Mouse (Mus musculus) neural tube, embryonic 13.5 days (tissue): ENCODE results near the gene Lipc. TPM values are rescaled to one million over a fixed set of nuclear protein-coding genes. Genes with fewer than 3 reads are reported as not detected.

Experiments used
- ATAC-seq: fragments of 200-750 bp; cut with Nextera tagmentation; 2 replicates; pipeline ENCODE4 v1.8.0; 2017; ENCODE audit warnings: low read depth, mild to moderate bottlenecking, moderate TSS enrichment, moderate library complexity
- H3K27ac ChIP-seq: fragments of 300-500 bp; sonication (generic); replicated peaks from 2 replicates; pipeline ENCODE4 v1.5.1; 2015; ENCODE audit warnings: moderate library complexity, mild to moderate bottlenecking, inconsistent platforms
- H3K27me3 ChIP-seq: fragments of 300-500 bp; sonication (generic); 2 replicates; pipeline ENCODE4 v1.6.1; 2015; ENCODE audit warnings: mild to moderate bottlenecking, inconsistent platforms
- H3K36me3 ChIP-seq: fragments of 300-500 bp; sonication (generic); 2 replicates; pipeline ENCODE4 v1.6.1; 2015; ENCODE audit warnings: mild to moderate bottlenecking, inconsistent platforms
- H3K4me1 ChIP-seq: fragments of 300-500 bp; sonication (generic); replicated peaks from 2 replicates; pipeline ENCODE4 v1.6.1; 2015; ENCODE audit warnings: inconsistent platforms
- H3K4me2 ChIP-seq: fragments of 300-500 bp; sonication (generic); 2 replicates; pipeline ENCODE4 v1.6.1; 2015; ENCODE audit warnings: inconsistent platforms, mild to moderate bottlenecking, moderate library complexity
- H3K4me3 ChIP-seq: fragments of 300-500 bp; sonication (generic); 2 replicates; pipeline ENCODE4 v1.5.1; 2015; ENCODE audit warnings: mild to moderate bottlenecking, inconsistent platforms
- H3K9ac ChIP-seq: fragments of 300-500 bp; sonication (generic); 2 replicates; pipeline ENCODE4 v1.6.1; 2015; ENCODE audit warnings: moderate library complexity, mild to moderate bottlenecking, inconsistent platforms
- H3K9me3 ChIP-seq: fragments of 300-500 bp; sonication (generic); 2 replicates; pipeline ENCODE4 v1.6.1; 2016; ENCODE audit warnings: inconsistent platforms
- whole genome bisulfite sequencing: fragments of 180-500 bp; shearing (Covaris S2); methylation state at CpG from one replicate; pipeline ENCODE4 v1.1.7; 2015; 5-methylcytosine and 5-hydroxymethylcytosine counted together
- polyA plus RNA-seq: library from polyadenylated mRNA; unstranded; fragments of >200 nt; fragmentation: Nextera tagmentation; extraction: Ambion mirVana; gene quantifications from 2 replicates; pipeline ENCODE4 v1.2.1, GENCODE M21; 2015

Gene Lipc
- polyA plus RNA-seq, result 0.36 TPM in 1 of 2 replicates, not detected in the other

DNA sequence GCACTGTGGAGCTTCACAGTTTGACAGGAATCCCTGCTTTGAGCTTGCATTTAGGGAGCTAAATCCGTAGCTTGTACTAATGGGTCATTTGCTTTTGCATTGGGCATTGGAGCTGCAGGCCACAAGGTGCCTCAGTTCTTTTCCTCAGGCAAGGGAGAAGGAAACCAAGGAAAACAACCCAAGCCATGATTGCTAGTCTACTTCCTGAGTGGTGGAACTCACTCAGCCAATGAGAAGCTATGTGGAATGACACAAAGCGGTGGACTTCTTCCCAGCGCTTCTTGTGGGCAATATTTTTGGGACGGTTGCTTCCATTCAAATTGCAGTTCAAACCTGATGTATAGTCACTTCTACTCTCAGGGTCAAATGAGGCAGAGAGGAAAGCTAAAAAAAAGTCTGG is at the start of gene Lipc:
Gene Lipc (minus strand): TSS at position 101 of the 400 bp plus-strand sequence.
- H3K4me3 ChIP-seq, result no peak within 1 kb of the TSS
- 90% methylated on average over 4 of the region's 4 CpGs for WGBS
- no peak for ATAC-seq

DNA sequence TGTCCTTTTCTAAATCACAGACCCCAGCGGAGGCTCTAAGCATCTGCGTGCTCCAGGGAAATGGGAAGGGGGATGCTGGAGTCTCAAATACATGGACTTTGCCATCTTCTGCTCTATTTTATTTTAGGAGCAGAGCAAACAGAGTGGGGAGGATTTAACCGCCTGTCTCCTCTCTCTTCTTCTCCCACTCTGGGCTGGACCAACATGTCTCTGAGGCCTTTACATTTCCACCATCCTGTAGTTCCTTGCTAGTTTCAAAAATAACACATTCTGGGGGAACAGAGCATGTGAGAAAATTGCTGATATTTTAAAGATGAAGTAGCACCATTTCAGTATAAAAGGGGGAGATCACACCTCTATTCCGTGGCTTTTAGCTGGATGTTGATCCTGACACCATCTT is 47.1 kb upstream of the Lipc start:
- Histone ChIP-seq H3K27me3 (no peaks in the 10 kb centered on the region), H3K27ac (no peak overlapping the region; the same call in 1 of the 2 replicates), H3K4me3 (no peak overlapping the region), H3K4me1 (no peaks in the 10 kb centered on the region; the same call in 1 of the 2 replicates), H3K36me3 (no peaks in the 10 kb centered on the region), H3K9ac (no peak overlapping the region), H3K9me3 (peaks cover 8% of the 10 kb centered on the region; the same call in 1 of the 2 replicates), H3K4me2 (no peak overlapping the region)
- 79% methylated on average over 4 of the region's 4 CpGs for WGBS
- no peak for ATAC-seq

More for the DNA sequence above, at the start of gene Lipc:
- H3K9ac ChIP-seq, result no peak within 1 kb of the TSS
- no peaks in the 10 kb centered on the region for H3K36me3 ChIP-seq
- H3K4me1 ChIP-seq, result peaks cover 13% of the 10 kb centered on the region; the same call in 1 of the 2 replicates
- H3K4me2 ChIP-seq, result no peak within 1 kb of the TSS
- no peak within 1 kb of the TSS for H3K27ac ChIP-seq
- no peaks in the 10 kb centered on the region for H3K27me3 ChIP-seq
- no peaks in the 10 kb centered on the region for H3K9me3 ChIP-seq

DNA sequence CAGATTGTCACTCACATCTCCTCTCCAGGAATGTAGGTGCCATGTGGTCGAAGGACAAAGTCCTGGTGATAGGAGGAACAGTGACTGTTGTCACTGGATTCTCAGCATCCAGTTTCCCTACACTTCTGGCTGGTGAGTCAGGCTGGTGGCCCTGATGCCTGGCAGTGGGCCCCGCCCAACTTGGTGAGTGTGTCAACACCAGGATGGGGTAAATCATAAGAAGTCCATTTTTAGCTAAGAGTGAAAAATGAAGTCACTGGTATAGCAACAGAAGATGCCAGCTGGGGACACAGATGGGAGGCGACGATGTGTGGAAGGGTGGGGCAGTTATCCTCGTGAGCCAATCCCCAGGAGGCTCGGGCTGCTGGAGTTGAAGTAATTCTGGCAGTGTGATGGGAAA is 46.7 kb upstream of the Lipc start:
- Histone ChIP-seq H3K4me3 (no peak overlapping the region), H3K9ac (no peak overlapping the region), H3K9me3 (peaks cover 8% of the 10 kb centered on the region; the same call in 1 of the 2 replicates), H3K27ac (0 out of 2 replicates have a peak overlapping the region, but pooled peaks have one; percentile 38), H3K36me3 (no peaks in the 10 kb centered on the region), H3K4me2 (no peak overlapping the region), H3K27me3 (no peaks in the 10 kb centered on the region), H3K4me1 (no peaks in the 10 kb centered on the region; the same call in 1 of the 2 replicates)
- WGBS, result 67% methylated on average over 6 of the region's 6 CpGs
- ATAC-seq, result no peak

DNA sequence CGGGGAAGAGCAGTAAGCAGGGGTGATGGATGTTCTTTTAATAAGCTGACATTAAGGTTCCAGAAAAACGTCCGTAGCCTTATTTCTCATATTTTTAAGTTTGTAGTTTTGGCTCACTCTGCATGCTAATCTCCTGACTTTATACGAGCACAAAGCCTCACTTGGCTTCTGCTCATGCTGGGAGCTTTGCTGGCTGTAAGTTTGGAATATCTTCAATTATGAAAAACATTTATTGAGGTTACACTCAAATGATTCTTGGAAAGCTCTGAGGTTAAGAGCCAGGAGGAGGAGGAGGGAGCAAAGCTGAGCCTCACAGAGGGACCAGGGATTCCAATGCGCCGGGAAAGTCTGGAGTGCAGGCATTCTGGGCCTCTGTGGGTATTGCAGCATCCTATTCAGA is 41.3 kb upstream of the Lipc start:
- Histone ChIP-seq H3K4me3 (no peak overlapping the region), H3K9me3 (peaks cover 8% of the 10 kb centered on the region; the same call in 1 of the 2 replicates), H3K9ac (no peak overlapping the region), H3K4me1 (no peaks in the 10 kb centered on the region), H3K27ac (no peak overlapping the region), H3K27me3 (no peaks in the 10 kb centered on the region), H3K36me3 (no peaks in the 10 kb centered on the region), H3K4me2 (no peak overlapping the region)
- ATAC-seq, result no peak
- 65% methylated on average over 6 of the region's 6 CpGs for WGBS

DNA sequence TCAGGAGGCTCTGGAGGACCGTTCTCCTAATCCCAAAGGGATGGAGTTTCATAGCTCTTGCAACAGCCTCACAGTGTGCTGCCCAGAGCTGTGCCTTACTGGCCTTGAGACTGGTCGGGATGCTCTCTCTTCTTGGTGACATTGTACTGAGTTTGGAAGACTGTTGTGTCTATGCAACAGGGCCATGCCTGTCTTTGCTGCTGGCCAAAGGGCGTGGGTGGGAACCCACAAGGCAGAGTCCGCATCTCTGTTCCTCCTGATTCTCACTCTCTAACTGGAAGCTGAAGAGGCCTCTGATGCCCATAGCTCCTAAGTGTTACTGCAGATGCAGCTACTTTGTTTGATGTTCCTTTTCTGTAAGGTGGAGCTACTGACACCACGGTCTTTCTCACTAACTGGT is 39.4 kb upstream of the Lipc start:
- WGBS, result 87% methylated on average over 5 of the region's 5 CpGs
- no peaks in the 10 kb centered on the region for H3K27me3 ChIP-seq
- no peak overlapping the region for H3K4me2 ChIP-seq
- 0 out of 2 replicates have a peak, but pooled peaks cover 4% of the 10 kb centered on the region for H3K9me3 ChIP-seq
- ATAC-seq, result no peak
- no peaks in the 10 kb centered on the region for H3K36me3 ChIP-seq
- no peak overlapping the region for H3K27ac ChIP-seq
- no peak overlapping the region for H3K9ac ChIP-seq
- H3K4me1 ChIP-seq, result no peaks in the 10 kb centered on the region
- no peak overlapping the region for H3K4me3 ChIP-seq

DNA sequence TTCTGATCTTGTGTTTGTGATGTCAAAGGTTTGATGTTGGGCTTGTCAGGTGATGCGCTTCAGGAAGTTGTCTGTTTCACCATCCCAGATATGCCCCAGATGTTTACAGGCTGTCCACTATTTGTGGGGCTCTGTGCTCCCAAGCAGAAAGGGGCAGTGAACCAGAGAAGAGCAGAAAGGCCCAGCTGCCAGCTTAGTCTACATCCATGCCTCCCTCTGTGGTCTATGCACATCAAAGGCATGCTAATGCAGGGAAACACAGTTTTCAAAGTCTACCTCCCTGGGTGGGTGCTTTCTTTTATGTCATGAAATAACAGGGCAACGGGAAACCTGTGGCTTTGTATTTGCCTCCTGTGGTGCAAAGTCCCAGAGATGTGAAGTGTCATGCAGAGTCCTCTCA is 35.2 kb upstream of the Lipc start:
- WGBS, result 32% methylated on average over 2 of the region's 2 CpGs
- Histone ChIP-seq H3K4me3 (no peak overlapping the region), H3K4me1 (peaks cover 5% of the 10 kb centered on the region), H3K9ac (no peak overlapping the region), H3K27ac (no peak overlapping the region), H3K27me3 (no peaks in the 10 kb centered on the region), H3K9me3 (no peaks in the 10 kb centered on the region), H3K36me3 (no peaks in the 10 kb centered on the region), H3K4me2 (no peak overlapping the region)
- ATAC-seq, result no peak

DNA sequence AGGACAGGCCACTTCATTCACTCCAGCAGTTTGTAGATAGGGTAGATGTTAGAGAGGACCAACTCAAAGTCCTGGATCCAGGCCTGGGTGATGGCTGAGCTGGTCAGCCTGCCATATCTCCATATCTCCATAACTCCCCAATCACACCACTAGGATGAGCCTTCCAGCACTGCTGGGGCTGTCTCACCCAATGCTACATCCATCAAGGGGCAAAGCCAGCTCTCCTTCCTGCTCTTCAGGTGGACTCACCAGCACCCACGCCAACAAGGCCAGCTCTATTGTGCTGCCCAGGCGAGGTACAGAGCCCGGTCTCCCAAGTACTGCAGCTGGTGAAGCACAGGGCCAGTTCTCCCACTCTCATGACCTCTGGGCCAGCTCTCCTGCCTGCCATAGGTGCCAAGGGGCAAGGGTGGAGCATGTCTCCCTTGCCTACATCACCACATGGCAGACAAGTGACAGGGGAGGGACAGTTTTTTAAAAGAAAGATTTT is 31.0 kb upstream of the Lipc start:
- ATAC-seq, result no peak
- WGBS, result 96% methylated on average over 3 of the region's 3 CpGs

DNA sequence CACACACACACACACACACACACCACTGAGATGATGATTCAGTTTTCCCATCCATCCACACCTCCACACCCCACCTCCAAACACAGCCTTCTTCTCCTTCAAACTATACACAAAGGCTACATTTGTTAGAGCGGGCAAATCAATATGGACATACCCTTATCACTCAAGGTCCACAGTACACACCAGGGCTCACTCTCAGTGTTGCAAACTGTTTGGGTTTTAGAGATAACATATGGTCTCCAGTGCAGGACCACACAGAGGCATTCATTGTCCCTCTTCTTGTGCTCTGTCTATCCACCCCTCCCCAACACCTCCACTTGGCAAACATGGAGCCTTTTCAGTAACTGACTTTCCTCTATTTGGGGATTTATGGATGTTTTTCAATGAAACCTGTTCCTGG is 29.7 kb upstream of the Lipc start:
- ATAC-seq, result no peak
- no peak overlapping the region for H3K9ac ChIP-seq
- no peaks in the 10 kb centered on the region; the same call in 1 of the 2 replicates for H3K9me3 ChIP-seq
- H3K4me3 ChIP-seq, result no peak overlapping the region
- peaks cover 8% of the 10 kb centered on the region for H3K4me1 ChIP-seq
- no peaks in the 10 kb centered on the region for H3K27me3 ChIP-seq
- 83% methylated on average over 1 of the region's 1 CpGs for WGBS
- H3K4me2 ChIP-seq, result no peak overlapping the region
- no peak overlapping the region; the same call in 1 of the 2 replicates for H3K27ac ChIP-seq
- H3K36me3 ChIP-seq, result no peaks in the 10 kb centered on the region

More for the DNA sequence above, 31.0 kb upstream of the Lipc start:
- H3K4me1 ChIP-seq, result peaks cover 8% of the 10 kb centered on the region
- no peaks in the 10 kb centered on the region; the same call in 1 of the 2 replicates for H3K9me3 ChIP-seq
- H3K4me2 ChIP-seq, result no peak overlapping the region
- no peak overlapping the region for H3K9ac ChIP-seq
- H3K4me3 ChIP-seq, result no peak overlapping the region
- no peaks in the 10 kb centered on the region for H3K27me3 ChIP-seq
- no peaks in the 10 kb centered on the region for H3K36me3 ChIP-seq
- H3K27ac ChIP-seq, result no peak overlapping the region

DNA sequence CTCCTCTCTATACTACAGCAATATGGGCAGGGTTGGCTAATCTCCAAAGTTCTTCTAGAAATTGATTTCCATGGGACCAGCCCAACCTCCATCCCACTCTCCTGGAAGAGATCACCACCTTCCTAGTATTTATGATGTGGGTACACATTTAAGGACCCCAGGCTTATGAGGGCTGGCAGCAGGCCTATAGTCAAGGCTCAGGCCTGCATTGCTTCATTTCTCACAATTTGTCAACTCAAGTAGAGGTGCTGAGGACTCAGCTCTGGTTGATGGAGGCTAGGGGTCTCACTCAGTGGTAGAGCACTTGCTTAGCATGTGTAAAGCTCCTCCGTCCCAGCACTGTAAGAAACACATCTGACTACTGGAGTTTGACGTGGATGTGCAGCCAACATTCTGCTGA is 27.6 kb upstream of the Lipc start:
- no peak for ATAC-seq
- H3K9me3 ChIP-seq, result no peaks in the 10 kb centered on the region; the same call in 1 of the 2 replicates
- H3K36me3 ChIP-seq, result no peaks in the 10 kb centered on the region
- H3K9ac ChIP-seq, result no peak overlapping the region
- H3K4me1 ChIP-seq, result peaks cover 8% of the 10 kb centered on the region
- no peak overlapping the region for H3K27ac ChIP-seq
- H3K27me3 ChIP-seq, result no peaks in the 10 kb centered on the region
- no peak overlapping the region for H3K4me3 ChIP-seq
- WGBS, result 93% methylated on average over 2 of the region's 2 CpGs
- no peak overlapping the region for H3K4me2 ChIP-seq

DNA sequence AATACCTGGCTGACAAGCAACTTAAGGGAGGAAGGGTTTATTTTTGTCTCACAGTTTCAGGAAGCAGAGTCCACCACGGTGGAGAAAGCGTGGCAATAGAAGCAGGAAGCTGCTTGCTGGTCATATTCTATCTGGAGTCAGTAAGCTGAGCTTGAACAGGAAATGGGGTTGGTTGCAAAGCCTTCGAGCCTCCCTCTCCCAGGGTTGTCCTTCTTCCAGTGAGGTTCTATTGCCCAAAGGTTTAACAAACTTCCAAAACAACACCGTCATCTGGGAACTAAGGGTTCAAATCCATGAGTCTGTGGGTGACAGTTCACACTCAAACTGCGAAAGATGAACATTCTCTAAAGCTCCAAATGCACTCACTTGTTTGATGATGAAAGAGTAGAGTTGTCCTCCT is 27.1 kb upstream of the Lipc start:
- no peak overlapping the region for H3K4me2 ChIP-seq
- H3K36me3 ChIP-seq, result no peaks in the 10 kb centered on the region
- H3K4me1 ChIP-seq, result peaks cover 8% of the 10 kb centered on the region
- no peak for ATAC-seq
- H3K4me3 ChIP-seq, result no peak overlapping the region
- WGBS, result 91% methylated on average over 5 of the region's 5 CpGs
- no peaks in the 10 kb centered on the region for H3K27me3 ChIP-seq
- H3K9me3 ChIP-seq, result no peaks in the 10 kb centered on the region; the same call in 1 of the 2 replicates
- no peak overlapping the region for H3K9ac ChIP-seq
- H3K27ac ChIP-seq, result no peak overlapping the region

DNA sequence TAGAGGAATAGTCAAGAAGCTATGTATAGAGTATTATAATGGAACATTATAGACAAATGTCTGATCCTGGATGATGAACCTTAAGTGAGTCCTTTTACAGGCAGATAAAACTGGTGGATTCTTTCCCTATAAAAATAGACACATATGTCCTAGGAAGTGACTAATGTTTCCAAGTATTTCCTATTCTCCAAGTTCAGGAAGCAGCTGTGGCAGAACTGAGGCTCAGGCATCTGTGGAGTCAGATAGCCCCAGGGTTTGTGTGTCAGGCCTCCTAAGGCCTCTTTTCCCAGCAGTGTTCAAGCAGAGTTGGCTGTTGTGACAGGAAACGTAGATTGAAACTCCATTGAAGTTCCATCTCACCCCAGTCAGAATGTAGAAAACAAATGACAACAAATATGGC is 25.4 kb upstream of the Lipc start:
- Histone ChIP-seq H3K27me3 (no peaks in the 10 kb centered on the region), H3K4me3 (no peak overlapping the region), H3K36me3 (no peaks in the 10 kb centered on the region), H3K9me3 (no peaks in the 10 kb centered on the region; the same call in 1 of the 2 replicates), H3K27ac (no peak overlapping the region), H3K4me1 (peaks cover 5% of the 10 kb centered on the region), H3K9ac (no peak overlapping the region), H3K4me2 (no peak overlapping the region)
- 65% methylated on average over 1 of the region's 1 CpGs for WGBS
- ATAC-seq, result no peak

DNA sequence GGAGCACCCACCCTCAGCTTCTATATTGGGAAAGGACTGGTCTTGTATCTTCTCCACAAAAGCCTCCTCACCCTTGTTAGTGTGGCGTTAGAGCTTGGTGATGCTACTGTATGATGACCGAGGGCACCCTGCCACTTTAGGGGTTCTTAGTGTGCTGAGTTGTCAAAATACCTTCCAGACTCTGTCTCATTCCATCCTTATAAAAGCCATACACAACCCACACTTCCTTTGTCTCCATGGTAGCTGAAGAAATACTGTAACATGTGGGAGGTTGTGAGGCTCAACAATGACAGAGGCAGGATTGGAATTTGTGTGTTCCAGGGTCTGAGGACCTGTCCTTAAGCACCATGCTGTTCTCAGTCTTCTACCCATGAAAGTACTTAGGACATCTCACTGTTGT is 23.9 kb upstream of the Lipc start:
- H3K4me1 ChIP-seq, result no peaks in the 10 kb centered on the region
- WGBS, result 96% methylated on average over 2 of the region's 2 CpGs
- no peak overlapping the region for H3K4me2 ChIP-seq

DNA sequence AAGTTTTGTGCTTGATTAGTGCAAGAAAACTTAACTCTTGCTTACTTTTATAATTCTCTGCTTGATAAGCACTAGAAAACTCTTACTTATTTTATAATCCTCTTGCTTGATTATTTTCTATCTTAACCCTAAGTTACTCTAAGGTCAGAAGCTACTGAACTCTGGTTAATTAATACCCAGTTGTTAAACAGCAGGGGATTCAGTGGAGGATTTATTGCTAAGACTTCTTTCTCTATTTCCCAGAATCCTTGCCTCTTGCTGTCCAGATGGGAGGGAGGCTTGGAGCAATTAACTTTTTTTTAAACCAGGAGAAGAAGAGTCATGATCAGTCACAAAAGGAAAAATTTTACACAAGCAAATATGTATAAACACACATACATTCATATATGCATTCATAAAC is 21.3 kb upstream of the Lipc start:
- Histone ChIP-seq H3K27me3 (no peaks in the 10 kb centered on the region), H3K9ac (no peak overlapping the region), H3K4me1 (no peaks in the 10 kb centered on the region), H3K36me3 (no peaks in the 10 kb centered on the region), H3K4me3 (no peak overlapping the region), H3K9me3 (no peaks in the 10 kb centered on the region), H3K4me2 (no peak overlapping the region), H3K27ac (no peak overlapping the region)
- ATAC-seq, result no peak

More for the DNA sequence above, 23.9 kb upstream of the Lipc start:
- ATAC-seq, result no peak
- no peak overlapping the region for H3K27ac ChIP-seq
- no peaks in the 10 kb centered on the region for H3K27me3 ChIP-seq
- H3K9me3 ChIP-seq, result no peaks in the 10 kb centered on the region; the same call in 1 of the 2 replicates
- no peak overlapping the region for H3K4me3 ChIP-seq
- H3K9ac ChIP-seq, result no peak overlapping the region
- H3K36me3 ChIP-seq, result no peaks in the 10 kb centered on the region
